Mouse (Mus musculus): ENCODE results near the gene Scnn1a. TPM values are rescaled to one million over a fixed set of nuclear protein-coding genes. Genes with fewer than 3 reads are reported as not detected.

Scnn1a gene
- polyA plus RNA-seq, 1 experiment from 2014 or later, result 8.8 TPM

GRCm38 (mm10) chr6:125382024-125382423 lies 61.6 kb downstream of the Scnn1a start:
- no peak overlapping the region for H3K4me2 ChIP-seq (replicated peaks)
- H3K36me3 ChIP-seq, result no peaks in the 10 kb centered on the region
- H3K9ac ChIP-seq, result no peak overlapping the region
- H3K4me3 ChIP-seq (replicated peaks), result no peak overlapping the region
- H3K4me1 ChIP-seq, result peaks cover 38% of the 10 kb centered on the region
- H3K9me3 ChIP-seq (replicated peaks), result no peaks in the 10 kb centered on the region
- no peak overlapping the region for H3K27ac ChIP-seq (replicated peaks)
- peaks cover 27% of the 10 kb centered on the region for H3K27me3 ChIP-seq
- WGBS, result 60% methylated on average over 2 of the region's 2 CpGs
- ATAC-seq (ENCODE audit: insufficient number of reproducible peaks, low FRiP score, low TSS enrichment, low read depth), result no peak

DNA sequence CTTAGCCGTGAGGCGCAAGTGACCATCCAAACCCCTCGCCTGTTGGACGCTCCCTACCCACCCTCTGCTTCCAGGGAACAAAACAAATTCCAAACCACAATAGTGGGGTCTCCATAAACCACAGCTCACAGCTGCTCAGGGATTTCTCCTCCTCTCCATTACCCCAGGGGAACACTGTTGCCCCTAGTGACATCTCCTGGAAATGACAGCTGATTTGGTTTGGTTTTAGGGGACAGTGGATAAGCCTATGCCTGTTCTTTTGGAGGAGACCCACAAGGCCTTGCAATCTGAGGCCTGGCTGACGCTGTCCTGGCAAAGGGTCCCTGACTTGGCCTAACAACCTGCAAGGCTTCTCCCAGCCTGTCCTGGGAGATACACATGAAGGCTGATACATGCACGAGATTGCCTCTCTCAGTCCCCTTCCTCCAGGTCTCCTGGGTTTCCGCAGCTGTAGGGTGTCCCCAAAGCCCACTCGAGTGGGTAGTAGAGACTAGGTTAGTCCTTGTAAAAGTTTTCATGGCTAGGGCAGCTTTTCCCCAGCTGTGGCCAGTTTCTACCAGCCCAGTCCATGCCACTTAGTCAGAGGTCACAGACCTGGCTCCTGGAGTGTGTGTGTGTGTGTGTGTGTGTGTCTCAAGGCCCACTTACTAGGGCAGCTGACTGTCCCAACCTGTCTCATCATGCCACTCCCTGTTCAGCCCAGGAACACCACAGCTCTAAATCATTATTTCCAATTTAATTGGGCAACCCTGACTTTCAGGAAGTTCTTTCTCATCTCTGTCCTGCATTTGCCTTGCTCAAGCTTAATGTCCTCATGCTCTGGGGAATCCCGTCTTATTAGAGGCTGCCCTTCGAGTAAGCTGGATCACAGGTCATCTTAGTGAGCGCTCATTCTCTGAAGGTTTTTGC lies 64.9 kb downstream of the Scnn1a start:
- Histone ChIP-seq H3K27me3 (peaks cover 8% of the 10 kb centered on the region), H3K36me3 (no peaks in the 10 kb centered on the region), H3K4me2 (replicated peaks) (no peak overlapping the region), H3K4me3 (replicated peaks) (no peak overlapping the region), H3K4me1 (peaks cover 7% of the 10 kb centered on the region), H3K27ac (replicated peaks) (no peak overlapping the region), H3K9ac (no peak overlapping the region), H3K9me3 (replicated peaks) (no peaks in the 10 kb centered on the region)
- ATAC-seq (ENCODE audit: insufficient number of reproducible peaks, low FRiP score, low TSS enrichment, low read depth), result no peak
- WGBS, result 57% methylated on average over 11 of the region's 11 CpGs

DNA sequence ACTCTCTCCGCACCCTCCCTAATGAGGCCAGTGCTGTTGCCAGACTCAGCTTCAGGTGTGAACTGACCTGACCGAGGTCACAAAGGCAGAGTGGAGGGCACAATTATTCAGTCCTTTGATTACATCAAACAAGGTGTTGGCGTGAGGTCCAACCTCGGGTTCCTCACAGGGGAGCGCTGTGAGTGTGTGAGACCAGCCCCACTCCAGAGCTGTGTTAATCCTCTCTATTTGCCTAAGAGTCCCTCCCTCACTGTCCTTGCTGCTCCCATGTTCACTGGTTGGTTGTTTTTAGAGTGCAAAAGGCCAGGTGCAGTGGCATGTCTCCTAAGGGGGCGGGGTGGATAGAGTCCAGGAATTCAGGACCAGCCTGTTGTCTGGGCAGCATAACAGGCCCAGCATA lies 65.6 kb downstream of the Scnn1a start:
- H3K27ac ChIP-seq (replicated peaks), result no peak overlapping the region
- ATAC-seq (ENCODE audit: insufficient number of reproducible peaks, low FRiP score, low TSS enrichment, low read depth), result no peak
- no peaks in the 10 kb centered on the region for H3K9me3 ChIP-seq (replicated peaks)
- no peak overlapping the region for H3K4me2 ChIP-seq (replicated peaks)
- peaks cover under 1% of the 10 kb centered on the region; the same call in 1 of the 2 replicates for H3K27me3 ChIP-seq
- H3K4me3 ChIP-seq (replicated peaks), result no peak overlapping the region
- H3K36me3 ChIP-seq, result no peaks in the 10 kb centered on the region
- H3K4me1 ChIP-seq, result no peaks in the 10 kb centered on the region
- no peak overlapping the region for H3K9ac ChIP-seq
- 74% methylated on average over 6 of the region's 6 CpGs for WGBS

- no peaks in the 10 kb centered on the region for H3K27me3 ChIP-seq
- no peaks in the 10 kb centered on the region for H3K4me1 ChIP-seq
- no peak overlapping the region for H3K27ac ChIP-seq (replicated peaks)
- 82% methylated on average over 5 of the region's 5 CpGs for WGBS
- H3K36me3 ChIP-seq, result no peaks in the 10 kb centered on the region
- H3K9me3 ChIP-seq (replicated peaks), result no peaks in the 10 kb centered on the region
- H3K4me2 ChIP-seq (replicated peaks), result no peak overlapping the region
- H3K4me3 ChIP-seq (replicated peaks), result no peak overlapping the region
- ATAC-seq (ENCODE audit: insufficient number of reproducible peaks, low FRiP score, low TSS enrichment, low read depth), result no peak
- no peak overlapping the region for H3K9ac ChIP-seq
These were observed 69.4 kb downstream of the Scnn1a start for GRCm38 (mm10) chr6:125389853-125390252.

Other genes with a start within 250 kb of the Scnn1a start
- gene Chd4, start 224.7 kb upstream of the Scnn1a start, polyA plus RNA-seq (2015; fragmentation: Nextera tagmentation; extraction: Ambion mirVana), result 70.8 and 77.0 TPM in 2 replicates
- gene Nop2, start 188.8 kb upstream of the Scnn1a start, polyA plus RNA-seq (2015; fragmentation: Nextera tagmentation; extraction: Ambion mirVana), result 57.5 and 58.3 TPM in 2 replicates
- 30.3 and 37.6 TPM in 2 replicates for gene Iffo1, start 175.4 kb upstream of the Scnn1a start, polyA plus RNA-seq (2015; fragmentation: Nextera tagmentation; extraction: Ambion mirVana)
- 1,507 and 1,606 TPM in 2 replicates for gene Gapdh, start 154.2 kb upstream of the Scnn1a start, polyA plus RNA-seq (2015; fragmentation: Nextera tagmentation; extraction: Ambion mirVana)
- 97.2 and 98.7 TPM in 2 replicates for gene Ncapd2, start 129.0 kb upstream of the Scnn1a start, polyA plus RNA-seq (2015; fragmentation: Nextera tagmentation; extraction: Ambion mirVana)
- gene Mrpl51, start 128.9 kb upstream of the Scnn1a start, polyA plus RNA-seq (2015; fragmentation: Nextera tagmentation; extraction: Ambion mirVana), result 198 and 212 TPM in 2 replicates
- 5.2 and 5.8 TPM in 2 replicates for gene Vamp1, start 105.1 kb upstream of the Scnn1a start, polyA plus RNA-seq (2015; fragmentation: Nextera tagmentation; extraction: Ambion mirVana)
- gene Tapbpl, start 88.8 kb upstream of the Scnn1a start, polyA plus RNA-seq (2015; fragmentation: Nextera tagmentation; extraction: Ambion mirVana), result 4.8 and 5.2 TPM in 2 replicates
- 2.8 and 3.3 TPM in 2 replicates for gene Cd27, start 83.6 kb upstream of the Scnn1a start, polyA plus RNA-seq (2015; fragmentation: Nextera tagmentation; extraction: Ambion mirVana)
- gene Tuba3a, start 34.6 kb upstream of the Scnn1a start, polyA plus RNA-seq (2015; fragmentation: Nextera tagmentation; extraction: Ambion mirVana), result 0.24 TPM in 1 of 2 replicates, not detected in the other
- gene Ltbr, start 6.8 kb upstream of the Scnn1a start, polyA plus RNA-seq (2015; fragmentation: Nextera tagmentation; extraction: Ambion mirVana), result 47.3 and 47.7 TPM in 2 replicates
- gene Tnfrsf1a, start 28.7 kb downstream of the Scnn1a start, polyA plus RNA-seq (2015; fragmentation: Nextera tagmentation; extraction: Ambion mirVana), result 88.7 and 93.3 TPM in 2 replicates
- gene Plekhg6, start 60.1 kb downstream of the Scnn1a start, polyA plus RNA-seq (2015; fragmentation: Nextera tagmentation; extraction: Ambion mirVana), result 3.5 and 3.8 TPM in 2 replicates
- gene Cd9, start 174.1 kb downstream of the Scnn1a start, polyA plus RNA-seq (2015; fragmentation: Nextera tagmentation; extraction: Ambion mirVana), result 366 and 382 TPM in 2 replicates
- gene Vwf, start 226.1 kb downstream of the Scnn1a start, polyA plus RNA-seq (2015; fragmentation: Nextera tagmentation; extraction: Ambion mirVana), result 8.8 and 9.4 TPM in 2 replicates

Measured in embryonic facial prominence, embryonic 15.5 days (tissue).